Mouse (Mus musculus) forebrain, embryonic 14.5 days (tissue): ENCODE data around the gene Gm13306. TPM values are rescaled to one million over a fixed set of nuclear protein-coding genes. Genes with fewer than 3 reads are reported as not detected.

Experiments used
- polyA plus RNA-seq: library from polyadenylated mRNA; unstranded; fragments of >200 nt; fragmentation: Nextera tagmentation; extraction: Ambion mirVana; gene quantifications from 2 replicates; pipeline ENCODE4 v1.2.1, GENCODE M21; 2014

Gm13306 gene
- polyA plus RNA-seq, 1 experiment from 2014 or later = not detected

Other genes starting within 250 kb of the Gm13306 start
- gene Gm21541, start 249.8 kb upstream of the Gm13306 start, polyA plus RNA-seq = not detected in 2 replicates
- gene Gm20878, start 211.9 kb upstream of the Gm13306 start, polyA plus RNA-seq = 4.6 and 4.9 TPM in 2 replicates
- 0.74 and 0.93 TPM in 2 replicates for gene Fam205a4, start 187.4 kb upstream of the Gm13306 start, polyA plus RNA-seq
- 0.17 and 0.42 TPM in 2 replicates for gene Gm21093, start 118.7 kb upstream of the Gm13306 start, polyA plus RNA-seq
- gene Gm3893, start 62.2 kb upstream of the Gm13306 start, polyA plus RNA-seq = not detected in 2 replicates
- 0.42 TPM in 1 of 2 replicates, not detected in the other for gene Gm13304, start 38.6 kb upstream of the Gm13306 start, polyA plus RNA-seq
- gene Gm13305, start 15.2 kb downstream of the Gm13306 start, polyA plus RNA-seq = not detected in 2 replicates
- gene Gm10600, start 87.2 kb downstream of the Gm13306 start, polyA plus RNA-seq = not detected in 2 replicates
- gene Ccl21b, start 102.3 kb downstream of the Gm13306 start, polyA plus RNA-seq = not detected in 2 replicates
- not detected in 2 replicates for gene Gm21953, start 140.8 kb downstream of the Gm13306 start, polyA plus RNA-seq
- not detected in 2 replicates for gene Fam205a3, start 164.9 kb downstream of the Gm13306 start, polyA plus RNA-seq